Mouse (Mus musculus): ENCODE data around the gene 1700013G24Rik.

DNA sequence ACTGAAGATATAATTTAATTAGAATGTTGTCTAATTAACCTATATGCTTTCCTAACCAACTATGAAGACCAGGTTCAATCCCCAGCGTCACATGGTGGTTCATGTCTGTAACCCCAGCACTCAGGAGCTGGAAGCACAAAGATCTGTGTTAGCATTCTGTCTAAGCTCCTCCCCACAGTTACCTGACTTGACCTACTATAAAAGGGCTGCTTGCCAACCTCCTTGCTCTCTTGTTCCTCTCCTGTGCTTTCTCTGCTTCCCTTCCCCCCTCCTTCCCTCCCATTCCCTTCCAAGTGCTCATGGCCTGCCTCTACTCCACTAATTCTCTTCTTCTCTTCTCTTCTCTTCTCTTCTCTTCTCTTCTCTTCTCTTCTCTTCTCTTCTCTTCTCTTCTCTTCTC lies 38.1 kb upstream of the 1700013G24Rik start:
- TF ChIP-seq CTCF (IDR thresholded peaks at IDR 0.05; ENCODE audit: borderline replicate concordance, insufficient read depth, low read length) (no peak), POLR2A (IDR thresholded peaks at IDR 0.05; ENCODE audit: low read depth, low read length) (no peak)

All from embryonic fibroblast, embryonic 13.5 days (primary cell).